Mouse (Mus musculus) testis, adult 2 months (tissue): ENCODE measurements at regions not wholly inside any gene's neighbourhood (a gene's known extent, or its start where the extent isn't known, plus 50 kb on each side); places are given as distances from the start of the nearest gene placed in this dataset.

Source experiments
- H3K27ac ChIP-seq: fragments of 200-500 bp; 2 replicates; pipeline ENCODE4 v1.5.1; 2012; ENCODE audit warnings: low read depth, low read length; ENCODE audit not compliant: control insufficient read depth, insufficient read depth
- H3K27me3 ChIP-seq: fragments of 200-500 bp; 2 replicates; pipeline ENCODE4 v1.6.1; 2012; ENCODE audit warnings: mild to moderate bottlenecking, low read length, moderate library complexity; ENCODE audit not compliant: control insufficient read depth, insufficient read depth
- H3K36me3 ChIP-seq: fragments of 200-500 bp; 2 replicates; pipeline ENCODE4 v1.6.1; 2012; ENCODE audit warnings: mild to moderate bottlenecking, low read length; ENCODE audit not compliant: control insufficient read depth, insufficient read depth
- H3K4me1 ChIP-seq: fragments of 200-500 bp; 2 replicates; pipeline ENCODE4 v1.6.1; 2012; ENCODE audit warnings: low read length; ENCODE audit not compliant: control insufficient read depth, insufficient read depth
- H3K4me3 ChIP-seq: fragments of 200-500 bp; 2 replicates; pipeline ENCODE4 v1.5.1; 2012; ENCODE audit warnings: low read depth, mild to moderate bottlenecking, low read length, moderate library complexity, mixed read lengths; ENCODE audit not compliant: control insufficient read depth
- CTCF ChIP-seq: fragments of 200-500 bp; IDR thresholded peaks from 2 replicates; pipeline ENCODE4 v1.5.1; 2012; ENCODE audit warnings: low read depth, mild to moderate bottlenecking, inconsistent platforms, low read length, moderate library complexity; ENCODE audit not compliant: control insufficient read depth, insufficient read depth, insufficient replicate concordance
- POLR2A ChIP-seq: fragments of 200-500 bp; IDR thresholded peaks from 2 replicates; pipeline ENCODE4 v1.6.1; 2012; ENCODE audit warnings: low read depth, mild to moderate bottlenecking, inconsistent platforms, low read length, moderate library complexity; ENCODE audit not compliant: control insufficient read depth

GRCm38 (mm10) chr15:91916946-91917345, 78.9 kb downstream of the Smgc start:
- no peaks in the 10 kb centered on the region for H3K4me1 ChIP-seq
- no peak overlapping the region for H3K27ac ChIP-seq
- TF ChIP-seq POLR2A (no peak), CTCF (no peak)
- no peak overlapping the region for H3K4me3 ChIP-seq
- no peaks in the 10 kb centered on the region for H3K36me3 ChIP-seq
- no peaks in the 10 kb centered on the region for H3K27me3 ChIP-seq

GRCm38 (mm10) chr15:91917877-91918276, 79.8 kb downstream of the Smgc start:
- no peak for TF ChIP-seq CTCF
- no peak for TF ChIP-seq POLR2A
- no peaks in the 10 kb centered on the region for H3K4me1 ChIP-seq
- no peaks in the 10 kb centered on the region for H3K36me3 ChIP-seq
- H3K27me3 ChIP-seq = no peaks in the 10 kb centered on the region
- no peak overlapping the region for H3K4me3 ChIP-seq
- H3K27ac ChIP-seq = no peak overlapping the region

- no peaks in the 10 kb centered on the region for H3K36me3 ChIP-seq
- no peaks in the 10 kb centered on the region for H3K4me1 ChIP-seq
- H3K27me3 ChIP-seq = no peaks in the 10 kb centered on the region
- H3K27ac ChIP-seq = no peak overlapping the region
- TF ChIP-seq POLR2A (no peak), CTCF (no peak)
- no peak overlapping the region for H3K4me3 ChIP-seq
Observed at GRCm38 (mm10) chr15:91924542-91924941, 86.5 kb downstream of the Smgc start.

DNA sequence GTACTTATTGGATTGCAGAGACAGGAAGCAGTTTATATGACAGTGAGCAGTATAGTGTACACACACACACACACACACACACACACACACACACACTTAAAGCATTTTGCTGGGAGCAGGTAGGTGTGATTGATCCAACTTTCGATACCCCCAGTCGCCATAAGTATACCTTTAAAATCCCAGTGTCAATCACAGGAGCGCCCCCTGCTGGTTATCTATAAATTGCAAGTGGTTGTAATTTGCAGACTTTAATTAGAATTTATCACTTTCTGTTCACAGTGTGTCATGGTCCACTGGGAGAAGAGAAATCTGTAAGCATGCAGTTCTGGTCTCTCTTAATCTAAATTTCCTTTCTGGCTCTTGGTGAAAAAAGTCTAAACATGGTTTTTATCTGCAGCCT, 89.4 kb downstream of the Smgc start:
- Histone ChIP-seq H3K27me3 (no peaks in the 10 kb centered on the region), H3K36me3 (no peaks in the 10 kb centered on the region), H3K4me3 (no peak overlapping the region), H3K4me1 (no peaks in the 10 kb centered on the region), H3K27ac (no peak overlapping the region)
- TF ChIP-seq POLR2A = no peak
- TF ChIP-seq CTCF = no peak

DNA sequence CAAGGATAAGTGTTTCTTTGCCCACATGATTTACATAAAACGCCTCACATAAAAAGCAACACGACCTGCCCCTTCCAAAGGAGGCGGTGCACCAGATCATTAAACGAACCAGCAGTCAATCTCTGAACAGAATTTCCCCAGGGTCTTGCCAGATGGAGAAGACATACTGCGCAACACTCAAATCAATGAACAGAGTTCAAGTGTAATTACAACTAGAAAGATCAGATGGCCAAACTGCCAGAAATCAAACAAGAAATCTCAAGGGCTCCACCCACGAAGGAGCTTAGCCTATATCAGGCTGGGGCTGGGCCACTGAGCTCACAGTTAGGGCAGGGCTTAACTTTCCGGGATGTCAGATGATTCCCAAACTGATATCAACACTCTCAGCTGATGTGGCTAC, 90.4 kb downstream of the Smgc start:
- no peaks in the 10 kb centered on the region for H3K36me3 ChIP-seq
- H3K27me3 ChIP-seq = no peaks in the 10 kb centered on the region
- TF ChIP-seq POLR2A (no peak), CTCF (no peak)
- H3K4me3 ChIP-seq = no peak overlapping the region
- H3K4me1 ChIP-seq = no peaks in the 10 kb centered on the region
- no peak overlapping the region for H3K27ac ChIP-seq

GRCm38 (mm10) chr15:91957273-91957672, 93.7 kb upstream of the Cntn1 start:
- Histone ChIP-seq H3K27me3 (no peaks in the 10 kb centered on the region), H3K36me3 (no peaks in the 10 kb centered on the region), H3K4me1 (no peaks in the 10 kb centered on the region), H3K4me3 (no peak overlapping the region), H3K27ac (no peak overlapping the region)
- TF ChIP-seq POLR2A (no peak), CTCF (no peak)

GRCm38 (mm10) chr15:91965172-91965571, 85.8 kb upstream of the Cntn1 start:
- H3K36me3 ChIP-seq = no peaks in the 10 kb centered on the region
- TF ChIP-seq CTCF (no peak), POLR2A (no peak)
- H3K27ac ChIP-seq = no peak overlapping the region
- H3K27me3 ChIP-seq = no peaks in the 10 kb centered on the region
- peaks cover 5% of the 10 kb centered on the region; the same call in 1 of the 2 replicates for H3K4me1 ChIP-seq
- no peak overlapping the region for H3K4me3 ChIP-seq

DNA sequence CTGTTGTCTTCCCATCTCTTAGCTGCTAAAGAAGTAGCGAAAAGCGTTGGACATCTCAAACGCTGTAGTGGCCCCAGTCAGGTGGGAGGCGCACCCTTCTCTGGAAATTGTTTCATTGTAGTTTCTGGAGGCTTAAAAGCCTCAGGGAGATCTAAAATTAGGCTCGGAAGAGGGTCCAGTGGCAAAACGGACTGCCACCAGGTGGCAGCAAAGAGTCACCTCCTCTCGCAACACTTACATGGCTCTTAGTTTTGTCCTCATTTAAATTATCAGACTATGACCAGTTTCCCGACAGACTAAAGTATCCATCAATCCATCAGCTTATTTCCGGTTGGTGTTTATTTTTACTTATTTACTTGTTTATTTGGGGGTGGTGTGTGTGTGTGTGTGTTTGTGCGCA, 81.6 kb upstream of the Cntn1 start:
- Histone ChIP-seq H3K27ac (no peak overlapping the region), H3K4me3 (peak overlapping the region; percentile 5; the same call in 1 of the 2 replicates), H3K27me3 (no peaks in the 10 kb centered on the region), H3K4me1 (peaks cover 5% of the 10 kb centered on the region; the same call in 1 of the 2 replicates), H3K36me3 (no peaks in the 10 kb centered on the region)
- TF ChIP-seq POLR2A = no peak
- TF ChIP-seq CTCF = peak; percentile 84
